Mouse (Mus musculus) heart, postnatal 0 days (tissue): ENCODE measurements around the gene 9530068E07Rik. TPM values are rescaled to one million over a fixed set of nuclear protein-coding genes. Genes with fewer than 3 reads are reported as not detected.

Experiments used
- ATAC-seq: fragments of 200-750 bp; cut with Nextera tagmentation; 2 replicates; pipeline ENCODE4 v1.8.0; 2017; ENCODE audit warnings: low read depth, moderate number of reproducible peaks, moderate library complexity; ENCODE audit not compliant: insufficient read depth
- DNase-seq: peaks from one replicate; pipeline ENCODE4 v3.0.0-alpha.2; 2016; ENCODE audit warnings: low spot score
- H3K27ac ChIP-seq: fragments of 300-500 bp; sonication (generic); 2 replicates; pipeline ENCODE4 v1.5.1; 2014; ENCODE audit warnings: low read depth, mild to moderate bottlenecking
- H3K27me3 ChIP-seq: fragments of 300-500 bp; sonication (generic); 2 replicates; pipeline ENCODE4 v1.6.1; 2014; ENCODE audit warnings: low read length, mixed read lengths; ENCODE audit not compliant: control insufficient read depth, insufficient read depth
- H3K36me3 ChIP-seq: fragments of 300-500 bp; sonication (generic); replicated peaks from 2 replicates; pipeline ENCODE4 v1.6.1; 2014; ENCODE audit warnings: low read length, mixed read lengths; ENCODE audit not compliant: control insufficient read depth, insufficient read depth
- H3K4me1 ChIP-seq: fragments of 300-500 bp; sonication (generic); 2 replicates; pipeline ENCODE4 v1.6.1; 2014; ENCODE audit warnings: antibody characterized with exemption; ENCODE audit not compliant: control insufficient read depth, insufficient read depth
- H3K4me2 ChIP-seq: fragments of 300-500 bp; sonication (generic); 2 replicates; pipeline ENCODE4 v1.6.1; 2014; ENCODE audit warnings: low read depth, mild to moderate bottlenecking, low read length, moderate library complexity
- H3K4me3 ChIP-seq: fragments of 300-500 bp; sonication (generic); 2 replicates; pipeline ENCODE4 v1.5.1; 2014; ENCODE audit warnings: low read depth, low read length
- H3K9ac ChIP-seq: fragments of 300-500 bp; sonication (generic); replicated peaks from 2 replicates; pipeline ENCODE4 v1.6.1; 2014; ENCODE audit warnings: low read depth, low read length, mixed read lengths
- H3K9me3 ChIP-seq: fragments of 300-500 bp; sonication (generic); replicated peaks from 2 replicates; pipeline ENCODE4 v1.6.1; 2016; ENCODE audit warnings: low read length; ENCODE audit not compliant: control insufficient read depth
- CTCF ChIP-seq: IDR thresholded peaks from 2 replicates; pipeline ENCODE4 v1.5.1; 2016; ENCODE audit warnings: antibody characterized with exemption, control low read depth, low read depth
- EP300 ChIP-seq: IDR thresholded peaks from 2 replicates; pipeline ENCODE4 v1.6.1; 2016; ENCODE audit warnings: antibody characterized with exemption, low read depth
- WGBS: fragments of 180-500 bp; shearing (Covaris S2); extraction: QIAGEN DNeasy Blood & Tissue Kit; methylation state at CpG from one replicate; pipeline ENCODE4 v1.1.7; 2014; 5-methylcytosine and 5-hydroxymethylcytosine counted together
- polyA plus RNA-seq: library from polyadenylated mRNA; unstranded; fragments of >200 nt; fragmentation: Nextera tagmentation; extraction: Ambion mirVana; gene quantifications from 2 replicates; pipeline ENCODE4 v1.2.1, GENCODE M21; 2015
- total RNA-seq: library from RNA; depleted of rRNA; stranded (reverse); fragments of >200 nt; gene quantifications from 2 replicates; pipeline ENCODE4 v1.2.3, GENCODE M21; 2014; ENCODE audit warnings: low replicate concordance

The 9530068E07Rik gene
- total and polyA plus RNA-seq, 2 experiments from 2014 or later, result 133 to 149 TPM

DNA sequence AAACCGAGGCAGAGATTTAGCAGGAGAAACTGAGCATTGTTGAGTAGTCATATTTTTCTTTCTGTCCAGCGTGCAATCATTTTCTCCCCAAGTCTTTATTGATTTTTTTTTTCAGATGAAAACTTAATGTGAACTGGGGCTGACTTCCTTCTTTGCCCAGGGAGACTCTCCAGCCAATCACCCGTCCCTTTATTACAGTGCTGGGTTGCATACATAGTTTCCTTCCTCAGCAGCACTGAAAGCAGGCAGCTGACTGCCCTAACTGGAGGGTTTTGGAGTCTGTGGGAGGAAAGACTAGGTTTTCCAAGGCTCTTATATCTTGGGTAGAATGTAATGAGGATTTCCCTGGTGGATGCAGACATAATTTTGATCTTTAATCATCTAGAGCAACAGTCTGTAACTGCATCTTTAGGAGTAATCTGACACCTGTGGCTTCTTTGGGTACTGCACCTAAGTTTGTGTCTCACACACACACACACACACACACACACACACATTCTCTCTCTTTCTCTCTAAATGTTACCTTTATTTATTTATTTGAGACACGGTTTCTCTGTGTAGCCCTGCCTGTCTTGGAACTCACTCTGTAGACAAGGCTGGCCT, 1.3 kb downstream of the 9530068E07Rik start:
- ATAC-seq (no peak), DNase-seq (no peak)
- no peaks in the 10 kb centered on the region for H3K36me3 ChIP-seq
- TF ChIP-seq CTCF (no peak), EP300 (no peak)
- 85% methylated on average over 4 of the region's 4 CpGs for WGBS
- peak overlapping the region; percentile 95; the same call in 1 of the 2 replicates for H3K27ac ChIP-seq
- no peaks in the 10 kb centered on the region for H3K9me3 ChIP-seq
- peak overlapping the region; percentile 89 for H3K4me3 ChIP-seq
- H3K27me3 ChIP-seq, result no peaks in the 10 kb centered on the region
- peak overlapping the region; percentile 73 for H3K4me2 ChIP-seq
- no peak overlapping the region; the same call in 1 of the 2 replicates for H3K9ac ChIP-seq
- H3K4me1 ChIP-seq, result 0 out of 2 replicates have a peak, but pooled peaks cover 5% of the 10 kb centered on the region

DNA sequence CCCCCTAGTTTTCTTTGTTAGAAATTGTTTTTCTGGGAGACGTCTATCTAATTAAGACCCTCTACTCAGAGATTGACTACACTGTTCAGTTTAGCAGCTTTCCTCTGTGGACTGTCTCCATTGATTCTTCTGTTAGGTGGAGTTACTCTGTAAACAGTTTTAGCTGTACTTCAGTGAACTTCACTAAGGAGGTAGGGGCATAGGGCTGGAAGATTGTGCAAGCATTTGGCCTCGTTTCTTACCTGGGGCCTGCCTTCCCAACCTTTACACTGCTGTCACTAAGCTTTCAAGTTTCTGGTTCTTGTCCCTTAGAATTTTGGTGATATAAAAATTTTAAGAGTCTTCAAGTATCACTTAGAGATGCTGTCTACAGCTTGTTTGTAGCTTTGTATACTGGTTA, 5.2 kb downstream of the 9530068E07Rik start:
- H3K9ac ChIP-seq, result no peak overlapping the region
- no peak overlapping the region for H3K4me2 ChIP-seq
- no peak overlapping the region for H3K4me3 ChIP-seq
- no peaks in the 10 kb centered on the region for H3K4me1 ChIP-seq
- no peaks in the 10 kb centered on the region for H3K9me3 ChIP-seq
- 52% methylated on average over 2 of the region's 2 CpGs for WGBS
- no peak overlapping the region for H3K27ac ChIP-seq
- no peak for TF ChIP-seq EP300
- no peak for TF ChIP-seq CTCF
- H3K36me3 ChIP-seq, result peaks cover 28% of the 10 kb centered on the region
- no peak for ATAC-seq
- DNase-seq, result no peak
- no peaks in the 10 kb centered on the region for H3K27me3 ChIP-seq

DNA sequence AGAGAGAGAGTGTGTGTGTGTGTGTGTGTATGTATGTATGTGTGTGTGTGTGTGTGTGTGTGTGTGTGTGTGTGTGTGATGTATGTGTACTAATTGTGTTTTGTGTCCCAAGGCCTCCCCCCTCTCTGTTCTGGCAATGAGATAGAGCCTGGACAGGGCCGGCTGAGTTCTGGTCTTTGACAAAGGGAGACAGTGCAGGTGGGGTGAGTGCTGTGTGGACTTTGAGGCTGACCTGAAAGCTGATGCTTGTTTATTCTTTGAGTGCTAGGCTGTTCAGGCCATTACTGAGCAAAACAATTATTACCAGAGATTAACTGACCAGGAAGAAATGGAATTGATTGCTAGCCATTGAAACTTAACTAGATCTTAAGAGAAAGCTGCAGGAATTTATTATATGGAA, 6.3 kb downstream of the 9530068E07Rik start:
- no peaks in the 10 kb centered on the region for H3K4me1 ChIP-seq
- TF ChIP-seq CTCF (no peak), EP300 (no peak)
- WGBS, result 48% methylated on average over 1 of the region's 1 CpGs

DNA sequence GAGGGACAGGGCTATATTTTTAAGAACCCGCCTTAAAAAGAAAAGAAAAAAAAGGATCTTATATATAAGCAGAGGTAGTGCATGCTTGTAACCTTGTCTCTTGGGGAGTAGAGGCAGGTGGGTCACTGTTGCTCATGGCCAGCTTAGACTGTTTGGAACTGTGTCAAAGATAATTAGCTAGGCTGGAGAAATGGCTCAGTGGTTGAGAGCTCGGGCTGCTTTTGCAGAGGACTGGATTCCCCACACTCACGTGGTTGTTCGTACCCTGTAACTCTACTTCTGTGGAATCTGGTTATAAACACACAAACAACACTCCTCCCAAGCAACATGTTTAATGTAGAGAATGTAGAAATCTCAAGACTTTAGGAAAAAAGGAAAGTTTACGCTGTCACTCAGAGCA, 8.0 kb downstream of the 9530068E07Rik start:
- ATAC-seq (no peak), DNase-seq (no peak)
- TF ChIP-seq CTCF (no peak), EP300 (no peak)
- no peak overlapping the region for H3K9ac ChIP-seq
- no peak overlapping the region for H3K4me2 ChIP-seq
- H3K4me3 ChIP-seq, result no peak overlapping the region
- no peaks in the 10 kb centered on the region for H3K9me3 ChIP-seq
- peaks cover 7% of the 10 kb centered on the region; the same call in 1 of the 2 replicates for H3K4me1 ChIP-seq
- H3K27me3 ChIP-seq, result no peaks in the 10 kb centered on the region
- peaks cover 46% of the 10 kb centered on the region for H3K36me3 ChIP-seq
- WGBS, result 82% methylated on average over 5 of the region's 5 CpGs
- no peak overlapping the region for H3K27ac ChIP-seq

More for the DNA sequence above, 6.3 kb downstream of the 9530068E07Rik start:
- H3K27me3 ChIP-seq, result no peaks in the 10 kb centered on the region
- H3K9ac ChIP-seq, result no peak overlapping the region
- H3K27ac ChIP-seq, result no peak overlapping the region
- H3K4me3 ChIP-seq, result no peak overlapping the region
- no peak for ATAC-seq
- H3K4me2 ChIP-seq, result no peak overlapping the region
- H3K36me3 ChIP-seq, result peaks cover 38% of the 10 kb centered on the region
- H3K9me3 ChIP-seq, result no peaks in the 10 kb centered on the region
- no peak for DNase-seq

DNA sequence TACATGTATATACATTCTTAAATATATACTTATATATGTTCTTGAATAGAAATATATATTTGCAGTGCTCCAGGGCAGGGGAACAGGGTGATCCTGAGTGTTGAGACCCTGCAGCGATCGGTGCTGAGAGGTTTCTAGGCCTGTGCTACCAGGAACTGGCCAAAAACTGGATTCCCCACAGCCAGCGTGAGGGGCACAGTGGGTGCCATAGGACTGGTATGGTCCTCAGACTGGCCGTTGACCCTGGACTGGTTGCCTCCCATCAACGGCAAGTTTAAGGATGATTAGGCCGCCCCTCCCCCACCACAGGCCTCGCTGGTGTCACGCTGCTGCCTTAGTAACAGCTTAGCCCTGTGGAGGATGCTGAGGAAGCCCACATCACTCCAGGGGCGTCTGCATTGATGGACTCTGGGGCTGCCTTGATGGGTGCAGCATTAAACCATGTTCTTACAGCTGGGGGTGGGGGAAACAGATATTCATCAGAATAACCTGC, 9.0 kb downstream of the 9530068E07Rik start:
- H3K9ac ChIP-seq, result no peak overlapping the region
- peaks cover 46% of the 10 kb centered on the region for H3K36me3 ChIP-seq
- TF ChIP-seq CTCF (no peak), EP300 (no peak)
- H3K4me2 ChIP-seq, result no peak overlapping the region
- H3K27ac ChIP-seq, result no peak overlapping the region
- H3K27me3 ChIP-seq, result no peaks in the 10 kb centered on the region
- no peaks in the 10 kb centered on the region for H3K9me3 ChIP-seq
- 74% methylated on average over 9 of the region's 9 CpGs for WGBS
- ATAC-seq (no peak), DNase-seq (no peak)
- H3K4me1 ChIP-seq, result peaks cover 13% of the 10 kb centered on the region; the same call in 1 of the 2 replicates
- no peak overlapping the region for H3K4me3 ChIP-seq
